Mouse (Mus musculus) megakaryocyte progenitor cell, adult 5-6 weeks (primary cell): Measurements from ENCODE around the gene Slc25a20. TPM values are rescaled to one million over a fixed set of nuclear protein-coding genes. Genes with fewer than 3 reads are reported as not detected.

Experiments used
- ATAC-seq: replicated peaks from 2 replicates; pipeline ENCODE4 v1.8.0; 2016; ENCODE audit warnings: mild to moderate bottlenecking, moderate TSS enrichment, inconsistent platforms; ENCODE audit not compliant: poor library complexity
- total RNA-seq, 2 experiments: library from RNA; stranded (forward) in 1 of 2; stranded (reverse) in 1 of 2; fragments of 157-497, 149-512 nt in 1 of 2; fragments of 200-1000 nt in 1 of 2; gene quantifications; 2 replicates each; pipeline versions ENCODE4 v1.2.3 to v1.2.4; 2015 to 2017

Gene Slc25a20
- total RNA-seq, 2 experiments from 2014 or later, result 18.5 to 26.0 TPM

GRCm38 (mm10) chr9:108732462-108732861, 70.6 kb downstream of the Slc25a20 start:
- ATAC-seq, result peak; percentile 55

Other genes with a start within 250 kb of the Slc25a20 start
- 0.20 and 0.49 TPM in 2 replicates for gene Ccdc36, start 233.6 kb upstream of the Slc25a20 start, total RNA-seq (2015)
- 0.54 and 0.74 TPM in 2 replicates for gene Ccdc36, start 233.6 kb upstream of the Slc25a20 start, total RNA-seq (2017)
- not detected in 2 replicates for gene BC048562, start 225.6 kb upstream of the Slc25a20 start, total RNA-seq (2015)
- not detected in 2 replicates for gene BC048562, start 225.6 kb upstream of the Slc25a20 start, total RNA-seq (2017)
- gene Ccdc71, start 201.6 kb upstream of the Slc25a20 start, total RNA-seq (2015), result 14.6 and 17.9 TPM in 2 replicates
- gene Ccdc71, start 201.6 kb upstream of the Slc25a20 start, total RNA-seq (2017), result 13.7 and 14.8 TPM in 2 replicates
- 0.46 and 1.1 TPM in 2 replicates for gene Klhdc8b, start 200.5 kb upstream of the Slc25a20 start, total RNA-seq (2015)
- 4.1 and 8.1 TPM in 2 replicates for gene Klhdc8b, start 200.5 kb upstream of the Slc25a20 start, total RNA-seq (2017)
- 0.05 and 0.32 TPM in 2 replicates for gene Lamb2, start 182.4 kb upstream of the Slc25a20 start, total RNA-seq (2015)
- gene Lamb2, start 182.4 kb upstream of the Slc25a20 start, total RNA-seq (2017), result 0.08 TPM in 1 of 2 replicates, not detected in the other
- gene Usp19, start 171.5 kb upstream of the Slc25a20 start, total RNA-seq (2015), result 33.4 and 36.1 TPM in 2 replicates
- 38.0 and 47.0 TPM in 2 replicates for gene Usp19, start 171.5 kb upstream of the Slc25a20 start, total RNA-seq (2017)
- 177 and 194 TPM in 2 replicates for gene Qars, start 154.4 kb upstream of the Slc25a20 start, total RNA-seq (2015)
- 184 and 188 TPM in 2 replicates for gene Qars, start 154.4 kb upstream of the Slc25a20 start, total RNA-seq (2017)
- gene Qrich1, start 145.3 kb upstream of the Slc25a20 start, total RNA-seq (2015), result 92.3 and 107 TPM in 2 replicates
- 133 and 134 TPM in 2 replicates for gene Qrich1, start 145.3 kb upstream of the Slc25a20 start, total RNA-seq (2017)
- gene Impdh2, start 101.8 kb upstream of the Slc25a20 start, total RNA-seq (2015), result 266 and 290 TPM in 2 replicates
- gene Impdh2, start 101.8 kb upstream of the Slc25a20 start, total RNA-seq (2017), result 342 and 372 TPM in 2 replicates
- gene Ndufaf3, start 94.7 kb upstream of the Slc25a20 start, total RNA-seq (2015), result 33.7 and 36.8 TPM in 2 replicates
- 7.3 and 22.1 TPM in 2 replicates for gene Ndufaf3, start 94.7 kb upstream of the Slc25a20 start, total RNA-seq (2017)
- 95.3 and 103 TPM in 2 replicates for gene Dalrd3, start 92.2 kb upstream of the Slc25a20 start, total RNA-seq (2015)
- 42.7 and 43.4 TPM in 2 replicates for gene Dalrd3, start 92.2 kb upstream of the Slc25a20 start, total RNA-seq (2017)
- gene Wdr6, start 83.3 kb upstream of the Slc25a20 start, total RNA-seq (2015), result 9.8 and 10.2 TPM in 2 replicates
- gene Wdr6, start 83.3 kb upstream of the Slc25a20 start, total RNA-seq (2017), result 15.5 and 17.4 TPM in 2 replicates
- gene P4htm, start 64.4 kb upstream of the Slc25a20 start, total RNA-seq (2015), result 0.39 and 1.2 TPM in 2 replicates
- gene P4htm, start 64.4 kb upstream of the Slc25a20 start, total RNA-seq (2017), result 1.00 and 1.8 TPM in 2 replicates
- gene Arih2, start 12.7 kb upstream of the Slc25a20 start, total RNA-seq (2015), result 20.0 and 20.1 TPM in 2 replicates
- 42.5 and 47.4 TPM in 2 replicates for gene Arih2, start 12.7 kb upstream of the Slc25a20 start, total RNA-seq (2017)
- gene Prkar2a, start 27.2 kb downstream of the Slc25a20 start, total RNA-seq (2015), result 20.0 and 21.9 TPM in 2 replicates
- gene Prkar2a, start 27.2 kb downstream of the Slc25a20 start, total RNA-seq (2017), result 17.4 and 29.2 TPM in 2 replicates
- gene Ip6k2, start 121.7 kb downstream of the Slc25a20 start, total RNA-seq (2015), result 12.9 and 21.1 TPM in 2 replicates
- gene Ip6k2, start 121.7 kb downstream of the Slc25a20 start, total RNA-seq (2017), result 40.9 and 50.6 TPM in 2 replicates
- 8.4 and 8.7 TPM in 2 replicates for gene Nckipsd, start 146.3 kb downstream of the Slc25a20 start, total RNA-seq (2015)
- 5.0 and 5.5 TPM in 2 replicates for gene Nckipsd, start 146.3 kb downstream of the Slc25a20 start, total RNA-seq (2017)
- gene Celsr3, start 164.2 kb downstream of the Slc25a20 start, total RNA-seq (2015), result 4.5 and 5.4 TPM in 2 replicates
- 1.5 and 2.5 TPM in 2 replicates for gene Celsr3, start 164.2 kb downstream of the Slc25a20 start, total RNA-seq (2017)
- 7.2 and 11.7 TPM in 2 replicates for gene Slc26a6, start 191.2 kb downstream of the Slc25a20 start, total RNA-seq (2015)
- 3.0 and 4.7 TPM in 2 replicates for gene Slc26a6, start 191.2 kb downstream of the Slc25a20 start, total RNA-seq (2017)